Mouse (Mus musculus) inflammation-experienced regulatory T-cells (primary cell): ENCODE measurements around the gene Nrip3. TPM values are rescaled to one million over a fixed set of nuclear protein-coding genes. Genes with fewer than 3 reads are reported as not detected.

Experiments
- polyA plus RNA-seq, 2 experiments: library from polyadenylated mRNA; unstranded; fragments of 100-300 nt; shearing (Covaris generic); gene quantifications; one replicate each; pipeline ENCODE4 v1.2.1; 2017

The Nrip3 gene
- 1 to 10 TPM in 1 of 2 experiments, under 1 TPM in 1; 0.58 to 1.8 TPM for polyA plus RNA-seq

DNA sequence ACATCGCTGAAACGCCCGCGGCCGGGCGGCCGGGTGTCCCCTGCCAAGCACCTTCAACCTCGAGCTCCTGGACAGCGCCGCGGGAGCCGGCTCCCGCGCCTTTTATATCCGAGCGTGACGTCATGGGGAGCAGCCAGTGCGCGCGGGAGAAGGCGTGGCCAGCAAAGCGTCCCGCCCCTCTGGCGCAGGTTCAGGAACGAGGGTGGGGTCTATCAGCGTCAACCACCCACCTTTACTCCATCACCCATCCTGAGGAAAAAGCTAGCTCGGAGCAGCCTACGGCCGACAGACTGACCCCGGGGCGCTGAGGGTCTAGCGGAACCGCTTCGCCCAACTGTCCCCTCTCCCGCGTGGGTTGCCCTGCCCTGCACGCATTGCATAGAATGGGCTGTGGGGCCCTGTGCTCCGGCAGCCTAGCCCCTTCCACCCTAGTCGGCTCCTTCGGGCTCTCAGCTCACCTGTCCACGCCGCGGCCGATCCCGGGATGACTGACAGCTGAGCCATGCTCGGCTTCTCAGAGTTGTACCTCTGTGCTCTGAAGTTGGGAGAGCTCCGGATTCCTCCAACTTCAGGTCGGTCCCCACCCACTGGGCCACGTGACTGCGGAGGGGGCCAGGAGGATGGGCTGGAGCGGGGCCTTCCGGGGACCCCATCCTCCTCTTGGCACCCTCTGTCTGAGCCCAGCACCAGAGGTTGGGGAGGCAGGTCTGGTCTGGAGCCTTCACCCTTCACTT is at the start of gene Nrip3:
TSS of gene Nrip3 (minus strand) at position 556 of the 734 bp plus-strand sequence.

DNA sequence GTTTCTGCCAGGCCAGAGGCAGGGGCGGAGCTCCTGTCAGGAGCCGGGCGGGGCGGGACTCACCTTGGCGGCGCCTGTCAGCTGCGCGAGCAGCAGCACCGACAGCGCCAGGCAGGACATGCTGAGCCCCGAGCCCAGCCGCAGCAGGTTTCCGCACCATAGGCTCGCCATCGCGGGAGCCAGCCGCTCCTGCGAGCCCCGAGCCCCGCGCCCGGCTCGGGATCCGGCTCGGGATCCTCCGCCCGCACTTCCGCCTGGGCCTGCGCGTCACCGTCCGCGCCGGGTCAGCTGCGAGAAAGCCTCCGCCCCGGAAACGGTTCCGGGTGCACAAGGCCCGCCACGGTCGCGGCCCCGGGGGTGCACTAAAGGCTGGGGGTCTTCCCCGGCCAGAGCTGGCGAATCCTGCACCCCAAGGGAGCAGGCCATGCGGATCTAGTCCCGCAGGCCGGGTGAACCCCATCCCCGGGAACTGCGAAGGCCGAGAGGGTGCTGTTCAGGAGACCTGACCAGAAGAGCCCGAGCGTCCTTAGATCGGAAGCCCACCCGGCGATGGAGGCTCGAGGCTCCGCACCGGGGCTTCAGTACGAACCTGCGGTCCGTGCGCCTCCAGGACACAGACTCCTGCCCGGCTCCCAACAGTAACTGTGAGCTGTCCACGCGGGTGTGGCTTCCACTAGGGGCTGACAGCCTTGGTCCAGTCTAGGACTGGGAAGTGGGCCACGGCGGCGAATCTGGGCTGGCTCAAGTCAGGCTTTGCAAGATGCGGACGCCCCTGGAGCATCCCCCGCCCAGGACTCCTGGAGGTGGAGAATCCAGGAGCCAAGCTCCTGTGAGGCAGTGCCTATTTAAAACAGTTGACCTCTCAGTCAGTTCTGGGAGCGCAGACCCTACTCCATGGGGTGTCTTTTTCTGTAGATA is 29.6 kb downstream of the Nrip3 start, which contains the start of gene Tmem9b:
TSS of gene Tmem9b (minus strand) at position 868 of the 918 bp plus-strand sequence.

GRCm38 (mm10) chr7:109731626-109732025 is 50.2 kb downstream of the Nrip3 start, which contains the start of gene Ascl3:
Gene Ascl3 (minus strand): TSS chr7:109731726.

DNA sequence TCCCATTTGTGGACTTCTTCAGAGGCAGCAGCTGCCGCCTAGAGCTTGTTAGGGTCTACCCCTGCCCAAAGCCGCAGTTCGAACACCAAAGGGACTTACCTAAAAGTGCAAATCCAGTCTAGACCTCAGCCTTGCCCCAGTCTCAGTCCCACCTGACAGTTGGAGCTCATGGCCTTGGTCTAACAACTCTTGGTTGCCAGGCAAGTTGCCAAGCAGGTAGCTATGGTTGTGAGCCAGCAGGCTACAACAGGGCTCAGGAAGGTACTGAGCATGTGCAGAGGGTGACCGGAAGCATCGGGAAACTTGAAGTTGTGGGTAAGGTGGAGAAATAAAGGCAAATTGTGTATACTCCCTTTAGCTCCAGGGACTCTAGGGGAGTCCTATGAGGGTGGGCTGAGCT is 58.1 kb downstream of the Nrip3 start, which contains the start of gene BC051019:
TSS of gene BC051019 (minus strand) at position 154 of the 400 bp plus-strand sequence.

Other genes with a start within 250 kb of the Nrip3 start
- 1 to 10 TPM in 1 of 2 experiments, under 1 TPM in 1; 0.96 to 7.3 TPM for gene St5, start 78.4 kb downstream of the Nrip3 start, polyA plus RNA-seq
- gene Akip1, start 78.3 kb downstream of the Nrip3 start, polyA plus RNA-seq: 10 to 100 TPM; 35.0 to 36.8 TPM
- gene BC051019, start 58.2 kb downstream of the Nrip3 start, polyA plus RNA-seq: under 1 TPM in 1 of 2 experiments, not detected in 1; 0.81 TPM
- under 1 TPM in 1 of 2 experiments, not detected in 1; 0.39 TPM for gene Ascl3, start 50.3 kb downstream of the Nrip3 start, polyA plus RNA-seq
- 100 to 1,000 TPM; 107 to 179 TPM for gene Tmem9b, start 29.1 kb downstream of the Nrip3 start, polyA plus RNA-seq
- under 1 TPM; 0.16 to 0.60 TPM for gene Scube2, start 83.7 kb upstream of the Nrip3 start, polyA plus RNA-seq
- gene Dennd5a, start 178.4 kb upstream of the Nrip3 start, polyA plus RNA-seq: 10 to 100 TPM; 36.5 to 41.1 TPM
- gene Tmem41b, start 204.9 kb upstream of the Nrip3 start, polyA plus RNA-seq: 10 to 100 TPM; 41.2 to 53.1 TPM
- gene Ipo7, start 236.2 kb upstream of the Nrip3 start, polyA plus RNA-seq: 10 to 100 TPM; 26.2 to 36.5 TPM